Mouse (Mus musculus): Measurements from ENCODE around the gene Gria2.

Gene Gria2

DNA sequence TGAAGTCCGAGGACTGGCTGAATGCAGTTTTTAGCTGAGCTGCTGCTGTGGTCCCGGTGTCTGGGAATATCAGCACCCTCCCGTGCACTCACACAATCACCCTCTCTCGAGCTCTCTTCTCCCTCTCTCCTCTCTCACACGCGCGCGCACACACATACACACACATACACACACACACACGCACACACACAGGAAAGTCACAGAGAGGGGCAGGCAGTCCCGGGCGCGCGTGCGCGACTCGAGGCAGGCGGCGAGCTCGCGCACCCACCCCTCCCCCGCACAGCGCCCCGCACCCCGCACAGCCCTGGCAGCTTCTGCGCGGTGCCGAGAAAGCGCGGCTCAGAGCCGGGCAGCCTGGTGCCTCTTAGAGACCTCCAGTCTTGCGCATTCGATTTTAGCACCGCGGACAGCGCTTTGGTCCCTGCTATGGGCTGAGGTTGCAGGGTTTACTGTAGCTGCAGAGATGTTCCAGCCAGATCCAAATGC is at the start of gene Gria2:
Gene Gria2, minus strand, starts transcription at position 240 of the 486 bp plus-strand sequence.
- peak; percentile 90 for DNase-seq

GRCm38 (mm10) chr3:80850947-80851346 is 48.3 kb upstream of the Gria2 start:
- DNase-seq: no peak

- no peak for DNase-seq
Observed at GRCm38 (mm10) chr3:80845634-80846033, 43.0 kb upstream of the Gria2 start.

DNA sequence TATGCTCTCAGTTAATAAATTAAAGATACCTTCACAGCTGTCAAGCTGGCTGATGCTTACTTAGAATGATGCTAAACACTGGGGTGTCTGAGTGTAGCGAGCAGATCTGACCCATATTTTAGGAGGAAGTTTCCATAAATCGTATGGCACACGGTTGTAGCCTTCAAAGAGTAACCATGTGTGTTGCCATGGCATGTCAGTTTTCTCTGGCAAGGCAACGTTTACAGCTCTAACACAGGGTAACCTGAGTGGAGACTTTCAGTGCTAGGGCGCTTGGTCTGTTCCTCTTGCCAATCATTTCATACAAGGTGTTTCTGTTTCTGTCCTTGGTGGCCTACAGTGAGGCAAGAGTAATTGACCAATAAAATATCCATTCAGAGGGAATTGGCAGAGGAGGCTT is 37.2 kb upstream of the Gria2 start:
- DNase-seq: no peak

GRCm38 (mm10) chr3:80837583-80837982 is 34.9 kb upstream of the Gria2 start:
- DNase-seq: no peak

DNA sequence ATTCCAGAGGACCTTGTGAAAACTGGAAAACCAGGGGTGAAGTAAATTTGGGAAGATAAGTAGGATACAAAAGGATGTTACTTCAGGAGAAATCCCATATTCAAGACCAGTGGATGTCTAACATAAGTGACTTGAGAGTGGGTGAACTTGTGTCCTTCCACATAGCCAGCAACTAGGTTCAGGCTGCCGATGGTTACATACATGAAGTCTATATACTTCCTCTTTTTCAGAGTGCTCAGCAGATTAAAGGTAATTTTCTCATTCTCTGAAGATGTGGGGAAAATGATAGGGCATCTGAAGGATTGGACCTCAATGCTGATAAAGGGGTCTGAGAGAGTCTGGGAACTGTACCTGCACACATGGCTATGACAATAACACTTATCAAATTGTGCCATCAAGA is 21.3 kb upstream of the Gria2 start:
- no peak for DNase-seq

GRCm38 (mm10) chr3:80818619-80819018 is 16.0 kb upstream of the Gria2 start:
- DNase-seq: no peak

GRCm38 (mm10) chr3:80813734-80814133 is 11.1 kb upstream of the Gria2 start:
- no peak for DNase-seq

DNA sequence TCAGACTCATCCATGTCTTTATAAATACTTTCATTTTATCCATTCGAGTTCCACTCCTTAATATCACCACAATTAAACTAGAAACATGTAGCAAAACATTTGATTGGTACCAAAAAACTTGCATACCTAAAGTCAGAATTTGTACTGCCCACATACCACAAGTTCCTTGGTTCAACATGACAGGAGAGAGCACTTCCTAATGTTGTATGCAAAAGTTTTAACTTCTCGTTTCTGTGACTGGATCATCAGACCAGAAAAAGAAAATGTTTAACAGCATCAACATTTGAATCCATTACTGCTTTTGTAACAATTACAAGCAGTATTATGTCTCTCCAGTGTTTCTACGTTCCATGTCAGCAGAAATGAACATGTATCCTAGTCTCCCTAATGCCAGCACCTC is 9.6 kb upstream of the Gria2 start:
- DNase-seq: no peak

DNA sequence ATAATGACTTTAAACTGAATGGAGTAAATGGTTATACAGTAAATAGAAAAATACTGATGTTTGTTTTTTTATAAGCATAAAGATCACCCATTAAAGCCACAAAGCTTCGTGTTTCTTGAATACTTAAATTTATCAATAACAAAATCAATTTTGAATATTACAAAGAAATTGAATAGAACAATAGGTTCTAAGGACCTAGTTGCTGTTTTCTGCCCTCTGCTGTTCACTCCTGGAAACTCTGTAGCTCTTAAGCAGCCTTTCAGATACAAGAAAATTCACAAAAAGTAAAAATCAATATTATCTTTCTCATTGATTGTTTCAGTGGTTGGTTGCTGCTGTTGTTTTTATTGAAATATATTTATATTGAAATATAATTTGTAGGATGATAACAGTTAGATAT is 2.7 kb upstream of the Gria2 start:
- DNase-seq: peak; percentile 34

GRCm38 (mm10) chr3:80803811-80804210 is 1.2 kb upstream of the Gria2 start:
- DNase-seq: no peak

DNA sequence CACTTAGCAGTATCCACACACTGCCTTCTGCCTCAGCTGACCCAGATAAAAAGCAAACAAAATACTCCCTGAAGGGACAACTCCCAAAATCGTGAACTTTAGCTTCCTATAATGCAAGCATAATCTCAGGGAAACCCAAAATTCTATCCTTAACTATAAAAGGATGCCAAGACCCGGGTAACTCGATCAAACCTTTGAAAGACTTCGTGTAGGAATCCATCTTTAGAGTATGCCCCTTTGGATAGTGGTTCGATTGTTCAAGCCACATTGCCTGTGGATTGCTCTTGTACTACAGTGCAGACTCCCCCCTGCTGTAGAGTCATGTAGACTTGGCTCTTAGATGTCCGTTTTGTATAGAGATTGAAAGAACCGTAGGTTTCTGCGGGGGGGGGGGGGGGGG is 576 bp upstream of the Gria2 start:
- no peak for DNase-seq

DNA sequence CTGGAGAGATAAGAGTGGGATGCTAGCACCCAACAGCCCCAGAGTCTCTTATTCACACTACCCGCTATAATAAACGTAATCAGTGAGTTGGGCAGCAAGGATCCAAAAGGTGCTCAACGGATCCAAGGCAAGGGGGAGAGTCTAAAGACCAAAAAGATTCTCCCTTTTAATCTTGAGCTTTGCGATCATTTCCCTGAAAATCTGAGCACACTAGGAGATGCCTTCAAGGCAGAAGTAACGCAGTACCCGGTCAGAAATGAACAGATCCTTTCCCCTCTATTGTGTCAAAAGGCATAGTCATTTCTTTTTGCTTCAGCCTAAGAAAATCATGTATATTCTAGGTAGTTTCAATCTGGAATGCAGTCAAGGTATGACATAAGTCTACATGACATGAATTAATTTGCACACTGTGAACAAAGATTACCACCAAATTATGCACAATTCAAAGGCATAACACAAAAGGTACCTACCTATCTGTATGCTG is 766 bp downstream of the Gria2 start:
- DNase-seq: no peak

DNA sequence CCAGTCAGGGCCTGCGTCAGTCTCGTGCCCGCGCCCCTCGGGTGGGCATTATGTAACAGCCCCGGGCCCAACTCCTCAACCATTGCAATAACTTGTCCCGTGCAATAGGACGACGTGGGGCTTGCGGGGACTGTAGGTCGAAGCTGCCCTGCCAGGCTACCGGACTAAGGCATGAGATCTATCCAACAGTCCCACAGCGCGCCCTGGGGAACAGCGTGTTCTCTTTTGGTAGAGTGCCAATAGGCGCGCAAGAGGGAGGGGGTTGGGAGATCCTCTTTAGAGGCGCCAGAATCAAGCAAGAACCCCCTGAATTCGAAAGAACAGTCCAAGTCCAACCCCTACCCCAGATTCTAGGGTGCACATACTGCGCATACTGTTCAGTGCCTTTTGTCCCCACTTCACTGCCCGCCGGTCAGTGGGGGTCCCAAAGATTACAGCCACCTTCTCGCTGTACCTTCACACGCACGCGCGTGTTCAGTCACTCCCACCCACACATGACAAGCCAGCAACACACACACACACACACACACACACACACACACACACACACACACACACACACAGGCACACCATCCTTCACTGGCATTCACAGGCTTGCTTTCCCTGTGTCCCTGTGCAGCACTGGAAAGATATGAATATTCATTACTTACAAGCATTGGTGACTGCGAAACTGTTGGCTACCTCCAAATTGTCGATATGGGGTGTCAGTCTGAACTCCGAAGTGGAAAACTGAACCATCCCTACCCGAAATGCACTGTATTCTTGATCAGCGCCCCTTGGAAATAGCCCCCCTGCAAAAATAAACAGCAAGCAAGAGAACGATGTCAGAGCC is 1.4 kb downstream of the Gria2 start:
- peak; percentile 79 for DNase-seq

DNA sequence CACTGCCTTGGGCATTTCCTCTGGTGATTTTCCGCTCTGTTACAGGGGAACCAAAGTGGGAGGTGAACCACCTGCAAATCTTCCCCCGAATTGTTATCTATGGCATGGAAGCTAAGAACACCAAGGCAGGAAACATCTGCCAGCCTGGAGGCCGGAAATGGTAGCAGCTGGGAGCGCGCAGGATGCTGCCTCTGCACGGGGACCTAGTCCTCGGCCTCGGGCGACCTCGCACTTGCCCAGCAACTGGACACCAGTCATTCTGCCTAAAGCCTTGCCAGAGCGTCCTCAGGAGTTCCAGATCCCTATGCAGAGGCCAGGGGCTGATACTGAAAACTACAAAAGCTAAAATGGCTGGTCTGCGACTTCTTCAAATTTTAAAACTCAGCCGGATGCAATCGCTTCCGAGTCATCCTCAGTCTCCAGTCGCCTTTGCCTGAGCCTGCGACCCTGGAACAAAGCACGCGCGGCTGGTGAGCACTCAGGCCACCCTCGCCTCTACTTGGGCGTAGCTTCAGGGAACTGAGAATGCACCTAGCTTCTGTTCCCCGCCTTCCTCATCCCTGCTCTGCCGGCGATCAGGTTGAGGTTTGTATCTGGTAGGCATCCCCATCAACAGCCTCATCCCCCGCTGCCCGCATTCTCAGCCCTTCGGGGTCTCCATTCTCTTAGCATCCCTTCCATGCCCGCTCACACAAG is 2.2 kb downstream of the Gria2 start:
- peak; percentile 65 for DNase-seq

GRCm38 (mm10) chr3:80797935-80798334 is 4.7 kb downstream of the Gria2 start:
- no peak for DNase-seq

GRCm38 (mm10) chr3:80796764-80797163 is 5.9 kb downstream of the Gria2 start:
- DNase-seq: no peak

- no peak for DNase-seq
Observed at GRCm38 (mm10) chr3:80795284-80795683, 7.4 kb downstream of the Gria2 start.

DNA sequence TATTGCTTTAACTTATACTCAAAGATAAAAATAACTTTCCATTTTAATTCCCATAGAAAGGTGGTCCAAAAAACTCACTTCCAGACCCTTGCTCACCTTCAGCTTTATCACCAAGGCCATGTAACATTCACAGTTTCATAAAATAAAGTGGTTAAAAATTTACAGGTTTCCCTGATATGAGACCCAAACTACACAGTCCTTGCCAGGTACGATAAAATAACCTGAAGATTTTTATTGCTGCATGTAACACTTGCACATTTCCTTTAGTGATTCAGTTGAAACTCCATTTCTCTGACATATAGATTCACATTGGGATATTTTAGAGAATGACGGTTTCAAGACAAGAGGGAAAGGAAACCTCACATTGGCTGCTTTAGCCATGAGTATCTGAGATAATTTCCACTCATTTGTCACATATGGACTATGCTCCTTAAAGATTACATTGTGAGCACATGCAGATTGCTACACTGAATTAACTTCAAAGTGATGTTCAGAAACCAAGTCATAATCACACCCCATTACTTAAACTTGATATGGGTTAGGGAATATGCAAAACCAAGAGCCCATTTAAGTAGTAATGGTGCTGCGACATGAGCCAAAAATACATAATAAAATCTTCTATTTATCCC is 15.4 kb downstream of the Gria2 start:
- DNase-seq: no peak

GRCm38 (mm10) chr3:80781144-80781530 is 21.5 kb downstream of the Gria2 start:
- no peak for DNase-seq

DNA sequence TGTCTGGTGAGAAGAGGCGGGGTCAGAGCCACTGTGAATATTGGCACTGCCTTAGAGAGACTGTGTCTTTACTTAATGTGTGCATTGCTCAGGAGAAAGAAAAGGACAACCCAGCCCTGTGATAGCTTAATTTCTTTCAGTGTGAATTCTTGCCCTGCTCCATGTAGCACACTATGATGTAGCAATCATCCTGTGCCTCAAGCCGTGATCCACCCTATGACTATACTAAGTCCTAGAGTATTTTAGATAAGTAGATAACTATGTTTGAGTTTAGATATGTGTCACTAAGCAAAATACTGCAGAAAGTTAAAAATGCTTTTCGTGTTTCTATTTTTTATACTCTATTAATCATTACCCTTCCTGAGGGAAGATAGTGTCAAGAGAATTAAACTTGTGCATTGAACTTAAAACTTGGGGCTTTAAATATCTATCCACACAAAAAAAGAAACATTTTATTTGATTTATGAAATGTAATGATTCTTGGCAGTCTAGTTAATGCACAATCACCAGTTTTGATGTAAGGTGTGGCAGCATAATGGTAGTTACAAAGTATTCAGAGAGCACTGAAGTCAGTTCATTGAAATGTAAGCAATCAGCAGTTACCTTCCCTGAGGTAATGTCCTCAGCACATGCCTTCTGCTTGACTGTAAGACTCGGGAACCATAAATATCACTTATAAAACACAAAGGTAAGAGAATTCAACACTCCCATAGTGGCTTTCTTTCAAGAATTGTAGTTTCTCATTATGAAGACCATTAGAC is 22.1 kb downstream of the Gria2 start:
- no peak for DNase-seq

DNA sequence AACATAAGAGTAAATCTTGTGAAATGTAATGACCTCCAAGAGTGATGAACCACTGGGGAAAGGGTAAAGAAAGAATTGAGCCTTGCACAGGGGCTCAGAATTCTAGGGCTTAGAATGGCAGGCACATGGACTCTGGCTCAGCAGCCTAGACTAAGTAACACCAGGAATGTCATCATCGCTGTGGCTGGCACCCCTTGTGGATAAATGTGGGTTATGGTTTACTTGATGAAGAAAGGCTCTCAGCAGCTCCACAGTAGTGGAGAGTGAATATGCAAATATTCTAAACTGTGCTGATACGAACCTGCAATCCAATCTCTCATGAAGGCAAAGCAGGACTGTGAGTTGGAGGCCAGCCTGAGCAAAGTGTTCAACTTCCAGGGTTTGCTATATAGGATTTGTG is 26.0 kb downstream of the Gria2 start:
- DNase-seq: no peak

- no peak for DNase-seq
Observed at GRCm38 (mm10) chr3:80775971-80776370, 26.7 kb downstream of the Gria2 start.
